Mouse (Mus musculus) hindbrain, embryonic 16.5 days (tissue): ENCODE measurements at regions not wholly inside any gene's neighbourhood (a gene's known extent, or its start where the extent isn't known, plus 50 kb on each side); places are given as distances from the start of the nearest gene placed in this dataset.
A peak's percentile ranks its signal among the peaks of the same experiment; 100 is the strongest.

ENCODE experiments used
- ATAC-seq: fragments of 200-750 bp; cut with Nextera tagmentation; 2 replicates; pipeline ENCODE4 v1.8.0; 2017; ENCODE audit warnings: moderate TSS enrichment, moderate library complexity
- H3K27ac ChIP-seq: fragments of 300-500 bp; sonication (generic); 2 replicates; pipeline ENCODE4 v1.5.1; 2014; ENCODE audit warnings: low read depth, mild to moderate bottlenecking, control low read depth, low read length, moderate library complexity
- H3K27me3 ChIP-seq: fragments of 300-500 bp; sonication (generic); replicated peaks from 2 replicates; pipeline ENCODE4 v1.6.1; 2014; ENCODE audit warnings: low read length; ENCODE audit not compliant: control insufficient read depth, insufficient read depth
- H3K36me3 ChIP-seq: fragments of 300-500 bp; sonication (generic); 2 replicates; pipeline ENCODE4 v1.6.1; 2014; ENCODE audit warnings: mild to moderate bottlenecking, low read length, moderate library complexity, mixed read lengths; ENCODE audit not compliant: control insufficient read depth, insufficient read depth
- H3K4me1 ChIP-seq: fragments of 300-500 bp; sonication (generic); 2 replicates; pipeline ENCODE4 v1.6.1; 2014; ENCODE audit warnings: low read depth, low read length; ENCODE audit not compliant: control insufficient read depth, insufficient read depth
- H3K4me2 ChIP-seq: fragments of 300-500 bp; sonication (generic); 2 replicates; pipeline ENCODE4 v1.6.1; 2014; ENCODE audit warnings: mild to moderate bottlenecking, low read length, control low read depth, moderate library complexity
- H3K4me3 ChIP-seq: fragments of 300-500 bp; sonication (generic); 2 replicates; pipeline ENCODE4 v1.5.1; 2014; ENCODE audit warnings: mild to moderate bottlenecking, low read length, control low read depth, moderate library complexity
- H3K9ac ChIP-seq: fragments of 300-500 bp; sonication (generic); 2 replicates; pipeline ENCODE4 v1.6.1; 2014; ENCODE audit warnings: low read depth, mild to moderate bottlenecking, control low read depth, low read length, moderate library complexity
- H3K9me3 ChIP-seq: fragments of 300-500 bp; sonication (generic); 2 replicates; pipeline ENCODE4 v1.6.1; 2014; ENCODE audit warnings: mild to moderate bottlenecking, low read length, moderate library complexity; ENCODE audit not compliant: control insufficient read depth
- WGBS: fragments of 180-500 bp; shearing (Covaris S2); extraction: QIAGEN DNeasy Blood & Tissue Kit; methylation state at CpG from one replicate; pipeline ENCODE4 v1.1.7; 2014; 5-methylcytosine and 5-hydroxymethylcytosine counted together

DNA sequence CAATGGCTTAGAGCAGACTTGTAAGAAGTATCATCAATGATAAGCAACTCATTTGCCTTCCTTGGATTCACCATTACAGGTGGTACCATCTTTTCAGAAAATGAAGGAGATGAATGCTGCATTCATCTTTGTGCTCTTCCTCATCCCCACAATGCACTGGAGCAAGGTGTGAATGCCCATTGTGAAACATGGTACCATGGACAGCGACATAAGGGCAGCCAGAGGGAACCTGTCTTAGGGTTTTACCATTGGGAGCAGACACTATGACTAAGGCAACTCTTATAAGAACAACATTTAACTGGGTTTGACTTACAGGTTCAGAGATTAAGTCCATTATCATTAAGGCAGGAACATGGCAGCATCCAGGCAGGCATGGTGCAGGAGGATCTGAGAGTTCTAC is 60.1 kb upstream of the Kcnj6 start:
- Histone ChIP-seq H3K4me2 (no peak overlapping the region), H3K9me3 (peaks cover under 1% of the 10 kb centered on the region; the same call in 1 of the 2 replicates), H3K36me3 (no peaks in the 10 kb centered on the region), H3K27ac (no peak overlapping the region), H3K4me3 (no peak overlapping the region), H3K27me3 (no peaks in the 10 kb centered on the region), H3K4me1 (no peaks in the 10 kb centered on the region), H3K9ac (no peak overlapping the region)
- WGBS, result 31% methylated on average over 1 of the region's 1 CpGs
- no peak for ATAC-seq

GRCm38 (mm10) chr16:95064423-95064822 is 66.9 kb upstream of the Kcnj6 start:
- H3K4me1 ChIP-seq, result no peaks in the 10 kb centered on the region
- no peak overlapping the region for H3K4me2 ChIP-seq
- H3K9me3 ChIP-seq, result no peaks in the 10 kb centered on the region
- H3K9ac ChIP-seq, result no peak overlapping the region
- ATAC-seq, result no peak
- H3K4me3 ChIP-seq, result no peak overlapping the region
- no peak overlapping the region for H3K27ac ChIP-seq
- H3K27me3 ChIP-seq, result no peaks in the 10 kb centered on the region
- no peaks in the 10 kb centered on the region for H3K36me3 ChIP-seq
- WGBS, result 82% methylated on average over 6 of the region's 6 CpGs

- no peak for ATAC-seq
- H3K36me3 ChIP-seq, result no peaks in the 10 kb centered on the region
- no peak overlapping the region for H3K27ac ChIP-seq
- WGBS, result 91% methylated on average over 3 of the region's 3 CpGs
- H3K27me3 ChIP-seq, result no peaks in the 10 kb centered on the region
- no peak overlapping the region for H3K4me2 ChIP-seq
- H3K9me3 ChIP-seq, result no peaks in the 10 kb centered on the region
- no peaks in the 10 kb centered on the region for H3K4me1 ChIP-seq
- H3K9ac ChIP-seq, result no peak overlapping the region
- H3K4me3 ChIP-seq, result no peak overlapping the region
Measured at GRCm38 (mm10) chr16:95066687-95067086, 69.2 kb upstream of the Kcnj6 start.

GRCm38 (mm10) chr16:95092471-95093221 is 95.1 kb upstream of the Kcnj6 start:
- no peaks in the 10 kb centered on the region for H3K27me3 ChIP-seq
- H3K4me2 ChIP-seq, result no peak overlapping the region
- H3K9me3 ChIP-seq, result no peaks in the 10 kb centered on the region
- H3K9ac ChIP-seq, result no peak overlapping the region
- no peaks in the 10 kb centered on the region for H3K4me1 ChIP-seq
- H3K36me3 ChIP-seq, result no peaks in the 10 kb centered on the region
- H3K27ac ChIP-seq, result no peak overlapping the region
- H3K4me3 ChIP-seq, result no peak overlapping the region
- 61% methylated on average over 6 of the region's 6 CpGs for WGBS
- no peak; the same call in 1 of the 2 replicates for ATAC-seq

- WGBS, result 40% methylated on average over 10 of the region's 10 CpGs
- no peak for ATAC-seq
- Histone ChIP-seq H3K4me3 (no peak overlapping the region), H3K4me1 (no peaks in the 10 kb centered on the region), H3K9ac (no peak overlapping the region), H3K27me3 (no peaks in the 10 kb centered on the region), H3K4me2 (no peak overlapping the region), H3K36me3 (no peaks in the 10 kb centered on the region), H3K27ac (no peak overlapping the region), H3K9me3 (no peaks in the 10 kb centered on the region)
Measured at GRCm38 (mm10) chr16:95093753-95094152, 96.3 kb upstream of the Kcnj6 start.

- Histone ChIP-seq H3K4me1 (no peaks in the 10 kb centered on the region), H3K27me3 (no peaks in the 10 kb centered on the region), H3K27ac (no peak overlapping the region), H3K9me3 (no peaks in the 10 kb centered on the region), H3K4me2 (no peak overlapping the region), H3K4me3 (no peak overlapping the region), H3K9ac (no peak overlapping the region), H3K36me3 (no peaks in the 10 kb centered on the region)
- WGBS, result 79% methylated on average over 9 of the region's 9 CpGs
- ATAC-seq, result no peak
Measured at GRCm38 (mm10) chr16:95100954-95101353, 103.5 kb upstream of the Kcnj6 start.

DNA sequence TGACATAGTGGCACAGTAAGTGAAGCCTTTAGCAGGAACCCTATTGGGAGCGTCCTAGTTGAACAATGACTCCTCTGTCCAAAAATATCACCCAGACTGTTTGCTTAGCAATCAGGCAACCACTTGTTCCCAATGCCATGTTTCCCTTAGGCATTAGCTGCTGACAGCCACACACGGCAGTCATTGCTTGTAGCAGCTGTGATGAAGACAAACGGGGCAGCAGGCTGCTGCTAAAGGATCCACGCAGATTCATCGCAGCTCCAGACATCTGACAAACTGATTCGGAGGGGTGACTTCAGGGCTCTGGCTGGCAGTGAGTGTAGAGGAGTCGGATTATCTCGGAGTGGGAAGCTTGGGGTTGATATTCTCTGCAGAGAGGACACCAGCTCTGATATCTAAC is 120.0 kb upstream of the Kcnj6 start:
- H3K4me2 ChIP-seq, result no peak overlapping the region
- H3K27me3 ChIP-seq, result no peaks in the 10 kb centered on the region
- H3K36me3 ChIP-seq, result no peaks in the 10 kb centered on the region
- H3K9me3 ChIP-seq, result no peaks in the 10 kb centered on the region
- peak; percentile 66; the same call in 1 of the 2 replicates for ATAC-seq
- H3K4me1 ChIP-seq, result no peaks in the 10 kb centered on the region
- H3K9ac ChIP-seq, result 0 out of 2 replicates have a peak overlapping the region, but pooled peaks have one; percentile 14
- H3K27ac ChIP-seq, result no peak overlapping the region
- 43% methylated on average over 8 of the region's 8 CpGs for WGBS
- no peak overlapping the region for H3K4me3 ChIP-seq

DNA sequence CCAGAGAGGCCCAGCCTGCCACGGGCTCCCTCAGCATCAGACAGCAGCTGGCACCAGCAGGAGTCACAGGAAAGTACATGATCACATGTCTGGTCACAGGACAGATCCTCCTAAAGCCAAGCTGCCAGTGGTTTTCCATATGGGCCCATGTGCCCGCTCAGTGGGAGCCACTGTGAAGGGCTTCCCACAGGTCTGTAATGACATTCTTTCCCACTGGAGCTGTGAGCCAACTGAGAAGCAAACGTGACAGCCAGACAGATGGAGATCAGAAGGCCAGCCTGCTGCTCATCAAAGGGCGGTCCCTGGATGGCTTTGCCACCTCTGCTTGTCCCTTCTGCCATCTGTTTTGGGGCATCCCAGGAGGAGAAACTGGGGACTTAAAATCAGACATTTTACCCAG is 121.8 kb upstream of the Kcnj6 start:
- 49% methylated on average over 4 of the region's 4 CpGs for WGBS
- peak; percentile 82 for ATAC-seq
- no peaks in the 10 kb centered on the region for H3K9me3 ChIP-seq
- no peak overlapping the region for H3K4me2 ChIP-seq
- H3K9ac ChIP-seq, result no peak overlapping the region
- no peaks in the 10 kb centered on the region for H3K36me3 ChIP-seq
- H3K4me1 ChIP-seq, result no peaks in the 10 kb centered on the region
- no peak overlapping the region for H3K4me3 ChIP-seq
- H3K27ac ChIP-seq, result no peak overlapping the region
- H3K27me3 ChIP-seq, result no peaks in the 10 kb centered on the region

DNA sequence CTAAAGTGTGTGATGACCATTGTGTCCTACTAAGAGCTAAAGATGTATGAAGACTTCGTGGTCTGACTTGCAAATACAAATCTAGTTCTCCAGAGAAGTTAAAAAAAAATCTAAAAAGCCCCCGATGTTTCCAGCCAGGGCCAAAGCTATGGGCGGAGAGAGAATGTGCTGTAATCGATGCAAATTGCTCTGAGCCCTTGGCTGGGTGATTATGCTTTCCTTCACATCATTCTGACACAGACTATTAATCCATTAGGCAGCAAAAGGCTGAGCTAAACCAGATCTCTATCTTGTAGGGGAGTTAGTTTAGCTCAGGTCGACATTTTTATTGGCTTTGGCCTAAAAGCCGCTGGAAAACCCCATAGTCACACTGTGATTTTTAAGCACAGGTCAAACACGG is 124.5 kb upstream of the Kcnj6 start:
- H3K27me3 ChIP-seq, result no peaks in the 10 kb centered on the region
- H3K4me3 ChIP-seq, result no peak overlapping the region
- no peak for ATAC-seq
- WGBS, result 45% methylated on average over 7 of the region's 7 CpGs
- H3K9ac ChIP-seq, result no peak overlapping the region
- H3K4me1 ChIP-seq, result no peaks in the 10 kb centered on the region
- no peak overlapping the region for H3K27ac ChIP-seq
- no peaks in the 10 kb centered on the region for H3K36me3 ChIP-seq
- H3K9me3 ChIP-seq, result no peaks in the 10 kb centered on the region
- H3K4me2 ChIP-seq, result no peak overlapping the region
